Mouse (Mus musculus) thymus, adult 2 months (tissue): ENCODE results near the gene Cavin1.

Experiments used
- CTCF ChIP-seq: fragments of 200-500 bp; IDR thresholded peaks from 2 replicates; pipeline ENCODE4 v1.5.1; 2012; ENCODE audit warnings: mild to moderate bottlenecking, control low read depth, low read length, moderate library complexity, borderline replicate concordance; ENCODE audit not compliant: control insufficient read depth, poor library complexity, insufficient read depth; ENCODE audit errors: extremely low read depth
- POLR2A ChIP-seq: fragments of 200-500 bp; IDR thresholded peaks from 2 replicates; pipeline ENCODE4 v1.6.1; 2012; ENCODE audit warnings: mild to moderate bottlenecking, low read length, control low read depth, moderate library complexity; ENCODE audit not compliant: control insufficient read depth, poor library complexity, insufficient read depth; ENCODE audit errors: extremely low read depth

GRCm38 (mm10) chr11:100938711-100939511 lies 31.8 kb downstream of the Cavin1 start:
- TF ChIP-seq CTCF: no peak; the same call in 1 of the 2 replicates
- TF ChIP-seq POLR2A: no peak
